In the genomic region with DNA sequence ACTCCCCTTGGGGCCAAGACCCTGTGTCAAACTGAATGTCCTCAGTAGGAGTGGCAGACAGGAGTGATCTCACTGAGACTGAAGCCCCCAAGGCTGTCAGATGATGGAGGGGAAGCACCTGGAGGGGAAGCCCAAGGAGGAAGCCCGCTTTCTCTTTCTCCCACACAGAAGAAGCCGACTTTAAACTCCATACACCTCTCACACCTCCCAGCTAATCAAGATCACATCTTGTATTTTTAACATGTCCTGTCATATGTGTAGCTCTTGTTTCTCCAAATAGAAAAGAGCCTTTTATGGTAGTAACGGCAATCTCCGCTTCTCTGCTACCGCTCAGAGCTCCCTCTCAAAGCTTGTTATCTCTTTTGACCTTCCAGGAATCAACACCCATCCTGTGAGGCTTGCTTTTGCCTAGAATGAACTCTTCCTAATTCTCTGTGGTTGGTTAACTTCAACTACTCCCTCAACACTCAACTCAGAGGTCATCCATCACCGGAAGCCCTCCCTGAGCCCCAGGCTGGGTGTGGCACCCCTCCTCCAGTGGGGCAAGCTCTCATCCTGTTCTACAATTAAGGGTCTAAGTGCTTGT, we compare ENCODE assay signal across 10 mouse cellular contexts. TPM values are rescaled to one million over a fixed set of nuclear protein-coding genes. Genes with fewer than 3 reads are reported as not detected.
A peak's percentile ranks its signal among the peaks of the same experiment; 100 is the strongest.
DNase-seq lines count a peak whose midpoint lies in the region; ATAC-seq and TF ChIP-seq lines count a peak whose summit lies in the region.
"Had no signal": no experiment of that assay in that cellular context is flagged by ENCODE, and none has a peak within 500 bp of the region (broad histone marks: within the 10 kb centered on the region; RNA-seq: fewer than 3 reads in every experiment).

No protein-coding gene starts in this region.

- no peak overlapping the region for H3K9ac ChIP-seq in kidney, postnatal 0 days (ENCODE audit: low read depth, low read length)
- peak overlapping the region; percentile 28; the same call in 1 of the 2 replicates for H3K9ac ChIP-seq in liver, postnatal 0 days (replicated peaks)
- no peak overlapping the region for H3K9ac ChIP-seq in midbrain, embryonic 11.5 days (ENCODE audit: low read length)
- H3K9ac ChIP-seq: limb, embryonic 13.5 days had no signal

- DNase-seq in kidney, postnatal 0 days (ENCODE audit: low spot score): no peak
- DNase-seq in kidney, postnatal 14 days: no peak
- peak; percentile 64 to 83 for DNase-seq in heart, adult 9 months (ENCODE audit: low spot score in 2 of 2)
- peak; percentile 34 for DNase-seq in liver, postnatal 0 days
- DNase-seq in thymus, postnatal 0 days (ENCODE audit: low spot score): peak; percentile 80
- DNase-seq in embryo, embryonic 11 days: no peak
- no peak for DNase-seq in midbrain, embryonic 11.5 days (ENCODE audit: low spot score, missing footprints)
- no peak for DNase-seq in layer of hippocampus, adult 8-10 months (ENCODE audit: low spot score in 2 of 2)
- DNase-seq: cerebellum, adult 9-10 months had no signal

- peak overlapping the region; percentile 42 for H3K27ac ChIP-seq in kidney, postnatal 0 days
- H3K27ac ChIP-seq in liver, postnatal 0 days (ENCODE audit: low read depth): peak overlapping the region; percentile 81
- H3K27ac ChIP-seq in midbrain, embryonic 11.5 days (ENCODE audit: low read depth, low read length): no peak overlapping the region
- H3K27ac ChIP-seq: limb, embryonic 13.5 days had no signal

- H3K4me1 ChIP-seq in kidney, postnatal 0 days (replicated peaks; ENCODE audit: insufficient read depth, low read length): peaks cover 43% of the 10 kb centered on the region
- peaks cover 44% of the 10 kb centered on the region for H3K4me1 ChIP-seq in liver, postnatal 0 days (ENCODE audit: insufficient read depth)
- peaks cover 4% of the 10 kb centered on the region for H3K4me1 ChIP-seq in midbrain, embryonic 11.5 days (ENCODE audit: control insufficient read depth, insufficient read depth, low read length)

- 43% methylated on average over 6 of the region's 6 CpGs for WGBS in kidney, postnatal 0 days
- 13% methylated on average over 6 of the region's 6 CpGs for WGBS in liver, postnatal 0 days (ENCODE audit: insufficient replicate concordance)
- WGBS in midbrain, embryonic 11.5 days: 87% methylated on average over 6 of the region's 6 CpGs

- H3K4me3 ChIP-seq in kidney, postnatal 0 days (replicated peaks; ENCODE audit: low read depth, low read length): no peak overlapping the region
- H3K4me3 ChIP-seq in liver, postnatal 0 days (ENCODE audit: low read depth, low read length): peak overlapping the region; percentile 17; the same call in 1 of the 2 replicates
- H3K4me3 ChIP-seq in midbrain, embryonic 11.5 days (ENCODE audit: low read depth, low read length): no peak overlapping the region
- H3K4me3 ChIP-seq: limb, embryonic 13.5 days had no signal

- H3K36me3 ChIP-seq in kidney, postnatal 0 days (ENCODE audit: insufficient read depth, low read length): no peaks in the 10 kb centered on the region
- H3K36me3 ChIP-seq in liver, postnatal 0 days (replicated peaks; ENCODE audit: insufficient read depth, low read length): peaks cover 4% of the 10 kb centered on the region; the same call in 1 of the 2 replicates
- no peaks in the 10 kb centered on the region for H3K36me3 ChIP-seq in midbrain, embryonic 11.5 days (ENCODE audit: control insufficient read depth, insufficient read depth, low read length)
- H3K36me3 ChIP-seq: limb, embryonic 13.5 days had no signal

- 0 out of 2 replicates have a peak, but pooled peaks have one; percentile 34 for ATAC-seq in kidney, postnatal 0 days (replicated peaks; ENCODE audit: low FRiP score, low read depth)
- peak; percentile 45 for ATAC-seq in liver, postnatal 0 days
- no peak for ATAC-seq in midbrain, embryonic 11.5 days (ENCODE audit: low FRiP score)

- H3K27me3 ChIP-seq in kidney, postnatal 0 days (ENCODE audit: insufficient read depth, low read length): no peaks in the 10 kb centered on the region
- no peaks in the 10 kb centered on the region for H3K27me3 ChIP-seq in liver, postnatal 0 days (ENCODE audit: insufficient read depth, low read length)
- H3K27me3 ChIP-seq in midbrain, embryonic 11.5 days (ENCODE audit: control insufficient read depth, insufficient read depth, low read length): peaks cover under 1% of the 10 kb centered on the region; the same call in 1 of the 2 replicates

- no peak for TF ChIP-seq EP300 in liver, postnatal 0 days (IDR thresholded peaks at IDR 0.05; ENCODE audit: low read depth)

- peak overlapping the region; percentile 49; the same call in 1 of the 2 replicates for H3K4me2 ChIP-seq in kidney, postnatal 0 days (ENCODE audit: low read length)
- peak overlapping the region; percentile 57 for H3K4me2 ChIP-seq in liver, postnatal 0 days (ENCODE audit: low read depth, low read length)
- no peak overlapping the region for H3K4me2 ChIP-seq in midbrain, embryonic 11.5 days
- H3K4me2 ChIP-seq: limb, embryonic 13.5 days had no signal

- no peak for TF ChIP-seq CTCF in kidney, postnatal 0 days (IDR thresholded peaks at IDR 0.05; ENCODE audit: low read depth)
- no peak for TF ChIP-seq CTCF in liver, postnatal 0 days (IDR thresholded peaks at IDR 0.05; ENCODE audit: low read depth)

- no peaks in the 10 kb centered on the region for H3K9me3 ChIP-seq in kidney, postnatal 0 days (replicated peaks; ENCODE audit: low read length)
- H3K9me3 ChIP-seq in liver, postnatal 0 days (ENCODE audit: low read length): no peaks in the 10 kb centered on the region
- no peaks in the 10 kb centered on the region for H3K9me3 ChIP-seq in midbrain, embryonic 11.5 days (ENCODE audit: control insufficient read depth, low read length)
- H3K9me3 ChIP-seq: limb, embryonic 13.5 days had no signal

RNA-seq across cellular contexts. Expression of a gene that starts 8.5 kb away (rescaled TPM):
- 53.7 and 57.5 TPM in 2 replicates for polyA plus RNA-seq in kidney, postnatal 0 days (2015; fragmentation: Nextera tagmentation; extraction: Ambion mirVana)
- 14.6 and 15.0 TPM in 2 replicates for polyA plus RNA-seq in liver, postnatal 0 days (2015; fragmentation: Nextera tagmentation; extraction: Ambion mirVana)
- polyA plus RNA-seq in thymus, postnatal 0 days (2015; fragmentation: Nextera tagmentation; extraction: Ambion mirVana): 221 and 236 TPM in 2 replicates
- 5.9 and 6.6 TPM in 2 replicates for polyA plus RNA-seq in midbrain, embryonic 11.5 days (2014; fragmentation: Nextera tagmentation; extraction: Ambion mirVana)
- total RNA-seq in layer of hippocampus, adult 8-10 months (2022): 1 to 10 TPM; 4.2 to 8.6 (median 6.3) TPM

Comparison
In these comparisons a context has a peak if more than half of its experiments do, and no peak if none do; other contexts are left out.
1. DNase-seq: peak in heart, adult 9 months (2 of 2), liver, postnatal 0 days (single experiment) and thymus, postnatal 0 days (single experiment); none in kidney, postnatal 0 days (single experiment), kidney, postnatal 14 days (single experiment), embryo, embryonic 11 days (single experiment), midbrain, embryonic 11.5 days (single experiment) and layer of hippocampus, adult 8-10 months (0 of 2).